Mouse (Mus musculus) olfactory bulb, adult 2 months (tissue): ENCODE results near the gene Cldn14.

Experiments used
- CTCF ChIP-seq: fragments of 200-500 bp; IDR thresholded peaks from 2 replicates; pipeline ENCODE4 v1.5.1; 2012; ENCODE audit warnings: low read depth, mild to moderate bottlenecking, low read length, moderate library complexity; ENCODE audit not compliant: insufficient read depth
- POLR2A ChIP-seq: fragments of 200-500 bp; IDR thresholded peaks from 2 replicates; pipeline ENCODE4 v1.6.1; 2012; ENCODE audit warnings: mild to moderate bottlenecking, low read depth, low read length, moderate library complexity; ENCODE audit not compliant: insufficient read depth

- TF ChIP-seq CTCF (no peak), POLR2A (no peak)
Observed at GRCm38 (mm10) chr16:93962283-93962682, 46.4 kb downstream of the Cldn14 start.
